Mouse (Mus musculus): ENCODE measurements at regions not wholly inside any gene's neighbourhood (a gene's known extent, or its start where the extent isn't known, plus 50 kb on each side); places are given as distances from the start of the nearest gene placed in this dataset.

- DNase-seq (ENCODE audit: low spot score): no peak
These were observed 190.6 kb upstream of the Tapt1 start for GRCm38 (mm10) chr5:44416844-44417589.

DNA sequence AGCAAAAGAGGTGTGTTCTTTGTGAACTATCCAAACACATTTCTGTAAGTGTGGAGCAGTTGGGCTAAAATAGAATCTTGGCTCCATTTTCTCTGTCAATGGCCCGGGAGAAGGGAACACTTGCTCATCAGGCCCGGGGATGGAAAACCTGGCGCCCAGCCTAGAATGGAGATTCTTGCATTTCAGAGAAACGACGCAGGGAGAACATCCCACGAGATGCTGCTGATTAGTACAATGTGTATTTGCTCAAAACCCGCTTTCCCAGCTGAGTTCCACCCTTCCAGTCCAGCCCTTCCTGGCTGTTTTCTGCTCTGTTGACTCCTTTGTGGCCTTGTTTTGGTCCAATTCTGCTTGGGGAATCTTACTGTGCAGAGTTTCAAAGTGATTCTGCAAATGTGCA is 188.0 kb upstream of the Tapt1 start:
- peak; percentile 37 for DNase-seq (ENCODE audit: low spot score)

GRCm38 (mm10) chr5:44403300-44403699 is 176.9 kb upstream of the Tapt1 start:
- DNase-seq (ENCODE audit: low spot score): no peak

GRCm38 (mm10) chr5:44400573-44401332 is 174.3 kb upstream of the Tapt1 start:
- DNase-seq (ENCODE audit: low spot score): no peak

- DNase-seq (ENCODE audit: low spot score): no peak
These were observed 160.9 kb upstream of the Tapt1 start for GRCm38 (mm10) chr5:44387237-44387810.

- no peak for DNase-seq (ENCODE audit: low spot score)
These were observed 159.8 kb upstream of the Tapt1 start for GRCm38 (mm10) chr5:44386176-44386575.

GRCm38 (mm10) chr5:44383049-44383448 is 156.6 kb upstream of the Tapt1 start:
- DNase-seq (ENCODE audit: low spot score): no peak

DNA sequence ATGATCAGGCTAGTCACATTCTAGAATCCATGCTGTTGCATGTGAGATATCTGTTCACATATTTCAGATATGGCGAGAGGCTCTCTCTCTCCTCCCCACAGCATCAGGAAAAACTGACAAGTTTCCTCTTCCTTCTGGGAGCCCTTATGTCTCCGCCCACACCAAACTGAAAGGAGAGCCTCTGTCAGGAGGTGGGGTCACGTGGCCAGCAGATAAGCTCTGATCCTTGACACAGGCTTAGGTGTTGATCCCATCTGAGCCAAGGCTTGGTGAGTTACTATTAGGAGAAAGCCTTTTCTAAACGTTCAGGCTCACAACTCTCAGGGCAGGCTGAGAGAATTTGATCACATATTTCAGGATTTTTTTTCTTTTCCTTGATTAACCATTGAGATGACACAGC is 143.6 kb upstream of the Tapt1 start:
- no peak for DNase-seq (ENCODE audit: low spot score)

DNA sequence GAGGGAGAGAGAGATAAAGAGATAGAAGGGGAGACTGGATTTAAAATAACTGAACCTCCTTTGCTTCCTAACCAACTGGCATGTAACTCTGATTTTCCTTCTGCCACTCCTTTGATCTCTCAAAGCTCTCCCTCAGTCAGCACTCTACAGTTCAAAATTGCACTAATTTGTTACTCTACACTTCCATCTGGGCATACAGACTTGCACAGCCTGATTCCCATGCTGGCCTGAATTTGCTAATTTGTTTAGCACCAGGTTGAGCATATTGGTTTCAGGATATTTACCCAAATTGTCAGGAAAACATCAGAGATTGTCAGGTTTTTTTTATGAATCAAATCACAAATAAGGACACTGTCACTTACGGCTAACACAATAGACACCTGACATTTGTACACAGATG is 125.9 kb upstream of the Tapt1 start:
- no peak for DNase-seq (ENCODE audit: low spot score)

GRCm38 (mm10) chr5:44341457-44342014 is 115.1 kb upstream of the Tapt1 start:
- DNase-seq (ENCODE audit: low spot score): no peak

DNA sequence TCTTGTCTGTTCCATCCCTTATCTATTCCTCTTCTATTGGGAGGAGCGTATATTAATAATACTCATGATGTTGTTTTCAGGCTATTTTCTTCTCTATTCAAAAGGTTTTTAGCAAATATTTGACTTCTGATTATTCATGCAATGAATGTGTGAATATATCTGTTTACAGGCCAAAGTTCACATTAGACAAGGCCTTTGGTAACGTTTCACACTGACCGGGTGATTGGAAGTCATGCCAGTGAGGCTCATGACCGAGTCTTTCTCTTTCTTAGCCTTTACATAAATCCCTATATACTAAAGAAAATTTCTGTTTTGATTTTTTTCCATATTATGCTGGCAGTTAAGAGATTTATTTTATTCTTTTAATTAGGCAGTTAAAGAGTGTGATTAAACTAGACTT is 112.2 kb upstream of the Tapt1 start:
- DNase-seq (ENCODE audit: low spot score): no peak

DNA sequence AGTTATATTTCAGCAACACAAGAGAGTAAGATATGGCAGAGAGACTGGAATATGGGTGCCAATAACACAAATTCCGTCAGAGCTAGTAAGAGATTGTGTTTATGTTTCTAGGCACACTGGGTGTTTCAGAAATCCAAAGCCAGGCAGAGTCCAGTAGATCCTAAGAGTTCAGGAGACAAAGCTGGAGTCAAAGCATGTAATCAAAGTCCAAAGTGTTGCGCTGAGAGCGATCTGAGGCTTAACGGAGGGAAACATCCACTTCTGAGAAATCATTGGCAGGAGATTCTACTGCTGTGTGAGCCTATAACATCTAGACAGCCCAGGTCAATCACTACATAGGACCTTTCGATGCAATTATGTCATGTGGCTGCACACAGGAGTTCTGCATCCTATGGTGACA is 109.3 kb upstream of the Tapt1 start:
- DNase-seq (ENCODE audit: low spot score): no peak

DNA sequence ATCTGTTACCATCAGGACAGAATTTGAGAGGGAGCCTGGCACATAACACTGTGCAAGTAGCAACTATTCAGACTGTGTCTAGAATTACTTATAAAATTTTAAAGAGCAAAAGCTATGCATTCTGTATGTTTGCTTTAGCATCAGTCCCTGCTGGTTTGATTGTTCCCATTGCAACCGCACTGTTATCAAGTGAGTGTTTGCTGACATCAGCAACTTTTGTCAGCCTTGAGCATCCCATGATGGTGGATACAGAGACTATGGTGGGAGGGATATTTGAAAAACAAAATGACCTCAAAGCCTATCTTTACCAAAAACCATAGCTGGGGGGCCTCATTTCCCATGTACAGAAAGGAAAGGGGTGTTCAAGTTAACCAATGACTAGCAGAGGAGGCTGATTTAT is 93.2 kb upstream of the Tapt1 start:
- no peak for DNase-seq (ENCODE audit: low spot score)

GRCm38 (mm10) chr5:44306769-44307557 is 80.5 kb upstream of the Tapt1 start:
- no peak for DNase-seq (ENCODE audit: low spot score)

- peak; percentile 31 for DNase-seq (ENCODE audit: low spot score)
These were observed 77.7 kb upstream of the Tapt1 start for GRCm38 (mm10) chr5:44303886-44304855.

- peak; percentile 57 for DNase-seq (ENCODE audit: low spot score)
These were observed 58.0 kb upstream of the Tapt1 start for GRCm38 (mm10) chr5:44284384-44284783.
